Mouse (Mus musculus) testis, adult 2 months (tissue): ENCODE results near the gene Dgki. TPM values are rescaled to one million over a fixed set of nuclear protein-coding genes. Genes with fewer than 3 reads are reported as not detected.

Experiments
- H3K27ac ChIP-seq: fragments of 200-500 bp; 2 replicates; pipeline ENCODE4 v1.5.1; 2012; ENCODE audit warnings: low read depth, low read length; ENCODE audit not compliant: control insufficient read depth, insufficient read depth
- H3K27me3 ChIP-seq: fragments of 200-500 bp; 2 replicates; pipeline ENCODE4 v1.6.1; 2012; ENCODE audit warnings: mild to moderate bottlenecking, low read length, moderate library complexity; ENCODE audit not compliant: control insufficient read depth, insufficient read depth
- H3K36me3 ChIP-seq: fragments of 200-500 bp; 2 replicates; pipeline ENCODE4 v1.6.1; 2012; ENCODE audit warnings: mild to moderate bottlenecking, low read length; ENCODE audit not compliant: control insufficient read depth, insufficient read depth
- H3K4me1 ChIP-seq: fragments of 200-500 bp; 2 replicates; pipeline ENCODE4 v1.6.1; 2012; ENCODE audit warnings: low read length; ENCODE audit not compliant: control insufficient read depth, insufficient read depth
- H3K4me3 ChIP-seq: fragments of 200-500 bp; 2 replicates; pipeline ENCODE4 v1.5.1; 2012; ENCODE audit warnings: low read depth, mild to moderate bottlenecking, low read length, moderate library complexity, mixed read lengths; ENCODE audit not compliant: control insufficient read depth
- CTCF ChIP-seq: fragments of 200-500 bp; IDR thresholded peaks from 2 replicates; pipeline ENCODE4 v1.5.1; 2012; ENCODE audit warnings: low read depth, mild to moderate bottlenecking, inconsistent platforms, low read length, moderate library complexity; ENCODE audit not compliant: control insufficient read depth, insufficient read depth, insufficient replicate concordance
- POLR2A ChIP-seq: fragments of 200-500 bp; IDR thresholded peaks from 2 replicates; pipeline ENCODE4 v1.6.1; 2012; ENCODE audit warnings: low read depth, mild to moderate bottlenecking, inconsistent platforms, low read length, moderate library complexity; ENCODE audit not compliant: control insufficient read depth
- polyA plus RNA-seq: library from polyadenylated mRNA; depleted of rRNA; stranded (reverse); fragments of >200 nt; gene quantifications from 2 replicates; pipeline ENCODE4 v1.2.3, GENCODE M21; 2012

The Dgki gene
- polyA plus RNA-seq, 1 experiment: 0.10 TPM

- TF ChIP-seq POLR2A (no peak), CTCF (no peak)
- Histone ChIP-seq H3K27me3 (no peaks in the 10 kb centered on the region), H3K4me3 (peak overlapping the region; percentile 41), H3K36me3 (no peaks in the 10 kb centered on the region), H3K4me1 (peaks cover 2% of the 10 kb centered on the region; the same call in 1 of the 2 replicates), H3K27ac (no peak overlapping the region)
Measured at GRCm38 (mm10) chr6:37322088-37322487, 22.1 kb upstream of the Dgki start.

- TF ChIP-seq CTCF (no peak), POLR2A (no peak)
- Histone ChIP-seq H3K4me1 (peaks cover 2% of the 10 kb centered on the region; the same call in 1 of the 2 replicates), H3K27me3 (no peaks in the 10 kb centered on the region), H3K36me3 (no peaks in the 10 kb centered on the region), H3K4me3 (no peak overlapping the region), H3K27ac (no peak overlapping the region)
Measured at GRCm38 (mm10) chr6:37317904-37318303, 17.9 kb upstream of the Dgki start.

- Histone ChIP-seq H3K36me3 (no peaks in the 10 kb centered on the region), H3K27ac (no peak overlapping the region), H3K4me3 (no peak overlapping the region), H3K4me1 (no peaks in the 10 kb centered on the region), H3K27me3 (no peaks in the 10 kb centered on the region)
- TF ChIP-seq POLR2A (no peak), CTCF (no peak)
Measured at GRCm38 (mm10) chr6:37315440-37315839, 15.5 kb upstream of the Dgki start.

GRCm38 (mm10) chr6:37310601-37311000, 10.6 kb upstream of the Dgki start:
- Histone ChIP-seq H3K4me3 (no peak overlapping the region), H3K4me1 (no peaks in the 10 kb centered on the region), H3K36me3 (no peaks in the 10 kb centered on the region), H3K27me3 (no peaks in the 10 kb centered on the region), H3K27ac (no peak overlapping the region)
- TF ChIP-seq POLR2A (no peak), CTCF (no peak)

GRCm38 (mm10) chr6:37306616-37307015, 6.6 kb upstream of the Dgki start:
- Histone ChIP-seq H3K4me1 (no peaks in the 10 kb centered on the region), H3K27me3 (no peaks in the 10 kb centered on the region), H3K4me3 (no peak overlapping the region), H3K36me3 (no peaks in the 10 kb centered on the region), H3K27ac (no peak overlapping the region)
- TF ChIP-seq CTCF (no peak), POLR2A (no peak)

GRCm38 (mm10) chr6:37300492-37300891, 508 bp upstream of the Dgki start:
- TF ChIP-seq CTCF (no peak), POLR2A (no peak)
- Histone ChIP-seq H3K4me1 (peaks cover 7% of the 10 kb centered on the region), H3K27me3 (peaks cover 3% of the 10 kb centered on the region), H3K36me3 (no peaks in the 10 kb centered on the region), H3K27ac (no peak overlapping the region), H3K4me3 (no peak overlapping the region)

- Histone ChIP-seq H3K27ac (no peak overlapping the region), H3K36me3 (no peaks in the 10 kb centered on the region), H3K27me3 (peaks cover 3% of the 10 kb centered on the region), H3K4me1 (peaks cover 7% of the 10 kb centered on the region), H3K4me3 (no peak overlapping the region)
- TF ChIP-seq POLR2A (no peak), CTCF (no peak)
Measured at GRCm38 (mm10) chr6:37298982-37299381, 1.0 kb downstream of the Dgki start.

GRCm38 (mm10) chr6:37297744-37298482, 2.1 kb downstream of the Dgki start:
- peaks cover 3% of the 10 kb centered on the region for H3K27me3 ChIP-seq
- no peak overlapping the region for H3K27ac ChIP-seq
- TF ChIP-seq POLR2A: no peak
- no peak for TF ChIP-seq CTCF
- H3K4me1 ChIP-seq: peaks cover 7% of the 10 kb centered on the region
- no peak overlapping the region for H3K4me3 ChIP-seq
- no peaks in the 10 kb centered on the region for H3K36me3 ChIP-seq
